Mouse (Mus musculus) lung, postnatal 0 days (tissue): Measurements from ENCODE around the gene Ppp1r32. TPM values are rescaled to one million over a fixed set of nuclear protein-coding genes. Genes with fewer than 3 reads are reported as not detected.
A peak's percentile ranks its signal among the peaks of the same experiment; 100 is the strongest.

Experiments used
- ATAC-seq: fragments of 200-750 bp; cut with Nextera tagmentation; 2 replicates; pipeline ENCODE4 v1.8.0; 2017; ENCODE audit warnings: moderate library complexity
- DNase-seq: peaks from one replicate; pipeline ENCODE4 v3.0.0-alpha.2; 2016; ENCODE audit warnings: low spot score
- H3K27ac ChIP-seq: fragments of 300-500 bp; sonication (generic); 2 replicates; pipeline ENCODE4 v1.5.1; 2014; ENCODE audit warnings: antibody characterized with exemption, mild to moderate bottlenecking, low read length, mixed read lengths
- H3K27me3 ChIP-seq: fragments of 300-500 bp; sonication (generic); replicated peaks from 2 replicates; pipeline ENCODE4 v1.6.1; 2014; ENCODE audit warnings: low read length, mixed read lengths; ENCODE audit not compliant: insufficient read depth
- H3K36me3 ChIP-seq: fragments of 300-500 bp; sonication (generic); 2 replicates; pipeline ENCODE4 v1.6.1; 2014; ENCODE audit warnings: low read length, mixed read lengths; ENCODE audit not compliant: insufficient read depth
- H3K4me1 ChIP-seq: fragments of 300-500 bp; sonication (generic); 2 replicates; pipeline ENCODE4 v1.6.1; 2014; ENCODE audit warnings: antibody characterized with exemption, low read depth, low read length, mixed read lengths; ENCODE audit not compliant: insufficient read depth
- H3K4me2 ChIP-seq: fragments of 300-500 bp; sonication (generic); replicated peaks from 2 replicates; pipeline ENCODE4 v1.6.1; 2014; ENCODE audit warnings: low read depth, mild to moderate bottlenecking, low read length, moderate library complexity, mixed read lengths
- H3K4me3 ChIP-seq: fragments of 300-500 bp; sonication (generic); 2 replicates; pipeline ENCODE4 v1.5.1; 2014; ENCODE audit warnings: low read depth, low read length
- H3K9ac ChIP-seq: fragments of 300-500 bp; sonication (generic); replicated peaks from 2 replicates; pipeline ENCODE4 v1.6.1; 2014; ENCODE audit warnings: low read depth, mild to moderate bottlenecking
- H3K9me3 ChIP-seq: fragments of 300-500 bp; sonication (generic); 2 replicates; pipeline ENCODE4 v1.6.1; 2016; ENCODE audit warnings: low read length, mixed read lengths
- CTCF ChIP-seq: IDR thresholded peaks from 2 replicates; pipeline ENCODE4 v1.5.1; 2016; ENCODE audit warnings: antibody characterized with exemption, mild to moderate bottlenecking
- EP300 ChIP-seq: IDR thresholded peaks from 2 replicates; pipeline ENCODE4 v1.6.1; 2016; ENCODE audit warnings: antibody characterized with exemption, mild to moderate bottlenecking, control low read depth
- WGBS: fragments of 180-500 bp; shearing (Covaris S2); extraction: QIAGEN DNeasy Blood & Tissue Kit; methylation state at CpG from one replicate; pipeline ENCODE4 v1.1.7; 2014; 5-methylcytosine and 5-hydroxymethylcytosine counted together
- polyA plus RNA-seq: library from polyadenylated mRNA; unstranded; fragments of >200 nt; fragmentation: Nextera tagmentation; extraction: Ambion mirVana; gene quantifications from 2 replicates; pipeline ENCODE4 v1.2.1, GENCODE M21; 2015

Gene Ppp1r32
- polyA plus RNA-seq, 1 experiment from 2014 or later, result 2.6 TPM

DNA sequence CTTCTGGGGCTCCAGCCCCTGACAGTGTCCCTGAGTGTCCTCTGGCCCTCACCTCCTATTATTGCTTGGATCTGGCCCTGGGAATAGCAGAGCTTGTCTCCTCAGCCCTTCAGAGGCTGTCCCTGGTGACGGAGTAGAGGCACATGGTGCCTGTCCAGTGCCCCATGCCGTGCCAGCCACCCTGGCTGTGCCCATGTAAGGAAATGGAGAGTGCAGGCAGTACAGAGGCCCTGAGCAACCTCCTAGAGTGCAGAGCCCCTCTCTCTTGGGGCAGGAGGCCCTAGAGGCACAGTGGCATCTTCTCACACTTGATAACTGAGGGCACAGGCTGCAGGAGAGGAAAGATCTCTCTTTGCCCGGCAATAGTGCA is 27.3 kb downstream of the Ppp1r32 start:
- peaks cover 6% of the 10 kb centered on the region for H3K4me1 ChIP-seq
- no peak overlapping the region for H3K4me2 ChIP-seq
- H3K36me3 ChIP-seq, result no peaks in the 10 kb centered on the region
- no peak overlapping the region for H3K4me3 ChIP-seq
- WGBS, result 74% methylated on average over 3 of the region's 3 CpGs
- no peaks in the 10 kb centered on the region for H3K9me3 ChIP-seq
- peaks cover 24% of the 10 kb centered on the region for H3K27me3 ChIP-seq
- no peak for ATAC-seq
- DNase-seq, result no peak
- TF ChIP-seq EP300 (no peak), CTCF (no peak)
- H3K9ac ChIP-seq, result no peak overlapping the region
- H3K27ac ChIP-seq, result no peak overlapping the region

DNA sequence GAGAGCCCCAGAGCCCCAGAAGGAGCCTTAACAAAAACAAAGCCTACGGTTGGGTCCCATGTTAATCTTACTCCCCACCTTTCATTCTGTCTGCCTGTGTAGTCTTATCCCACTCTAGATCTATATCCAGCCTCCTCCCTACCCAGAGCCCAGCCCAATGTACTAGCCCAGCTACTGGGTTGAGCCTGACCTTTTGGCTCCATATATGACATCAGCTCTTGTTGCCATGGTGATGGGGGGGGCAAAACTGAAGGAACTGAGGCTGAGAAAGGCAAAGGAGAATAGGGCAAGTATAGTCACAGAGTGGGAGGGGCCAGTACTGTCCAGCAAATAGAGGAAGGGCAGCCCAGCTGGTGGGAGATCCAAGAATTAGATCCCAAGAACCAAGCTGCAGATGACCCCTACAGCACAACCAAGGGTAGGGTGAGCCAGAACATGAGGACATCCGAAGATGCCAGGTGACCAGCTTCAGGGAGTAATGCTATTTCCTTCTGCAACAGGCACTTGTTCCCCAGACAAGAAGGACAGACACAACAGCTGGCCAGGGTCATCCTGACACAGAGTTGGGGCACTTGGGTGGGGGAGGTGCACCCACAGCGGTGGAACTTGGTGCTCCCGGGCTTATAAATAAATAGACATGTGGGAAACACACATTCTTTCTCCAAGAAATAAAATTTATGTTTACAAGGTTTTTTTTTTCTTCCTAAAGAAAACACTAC is 27.9 kb downstream of the Ppp1r32 start:
- Histone ChIP-seq H3K27ac (no peak overlapping the region), H3K4me3 (no peak overlapping the region), H3K27me3 (peaks cover 23% of the 10 kb centered on the region), H3K4me2 (no peak overlapping the region), H3K9me3 (no peaks in the 10 kb centered on the region), H3K9ac (no peak overlapping the region), H3K4me1 (peaks cover 6% of the 10 kb centered on the region), H3K36me3 (no peaks in the 10 kb centered on the region)
- WGBS, result 44% methylated on average over 4 of the region's 4 CpGs
- ATAC-seq, result no peak
- DNase-seq, result no peak
- TF ChIP-seq CTCF (no peak), EP300 (no peak)

- ATAC-seq (peak; percentile 77), DNase-seq (peak; percentile 89)
- Histone ChIP-seq H3K4me3 (no peak overlapping the region), H3K9me3 (no peaks in the 10 kb centered on the region), H3K9ac (no peak overlapping the region), H3K4me1 (no peaks in the 10 kb centered on the region), H3K27me3 (no peaks in the 10 kb centered on the region), H3K4me2 (no peak overlapping the region), H3K27ac (no peak overlapping the region), H3K36me3 (no peaks in the 10 kb centered on the region; the same call in 1 of the 2 replicates)
- WGBS, result 0% methylated on average over 3 of the region's 3 CpGs
- TF ChIP-seq CTCF (peak; percentile 98), EP300 (no peak)
These were observed 33.0 kb downstream of the Ppp1r32 start for GRCm38 (mm10) chr19:10449708-10450107.

DNA sequence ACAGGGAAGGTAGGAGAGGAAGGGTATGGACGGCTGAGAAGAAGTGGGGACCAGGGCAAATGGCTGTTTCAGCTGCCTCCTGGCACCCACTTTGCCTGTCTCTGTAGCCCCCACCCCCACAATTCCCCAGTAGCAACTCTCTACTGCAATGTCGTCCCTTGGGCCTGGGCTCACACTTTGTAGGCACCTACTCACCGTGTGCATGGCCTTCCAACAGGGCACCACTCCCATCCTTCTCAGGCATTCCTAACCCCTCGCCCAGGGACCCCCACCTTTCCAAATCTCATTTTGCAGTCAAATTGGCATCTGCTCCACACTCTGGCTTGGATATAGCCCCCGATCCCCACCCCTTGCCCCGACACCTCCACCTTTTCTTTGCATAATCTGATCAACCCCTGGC is 33.5 kb downstream of the Ppp1r32 start:
- H3K4me3 ChIP-seq, result no peak overlapping the region
- H3K36me3 ChIP-seq, result no peaks in the 10 kb centered on the region; the same call in 1 of the 2 replicates
- ATAC-seq, result peak; percentile 10

DNA sequence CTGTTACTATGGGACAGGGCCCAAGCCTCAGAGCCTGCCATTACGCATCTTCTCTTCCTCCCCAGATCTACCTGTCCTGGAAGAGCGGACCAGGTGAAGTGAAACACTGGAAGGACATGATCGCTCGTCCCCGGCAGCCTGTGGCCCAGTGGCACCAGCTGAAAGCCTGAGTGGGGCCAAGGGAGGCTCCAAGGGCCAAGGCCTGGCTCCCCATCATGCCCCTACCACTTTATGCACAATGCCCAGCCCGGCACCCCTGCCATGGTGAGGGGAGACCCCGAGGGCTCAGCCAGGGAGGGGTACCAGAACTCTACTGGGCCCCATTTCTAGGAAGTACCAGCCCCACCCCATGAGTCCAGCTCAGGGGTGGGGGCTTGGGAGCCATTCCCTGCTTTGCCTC is 34.5 kb downstream of the Ppp1r32 start:
- WGBS, result 85% methylated on average over 7 of the region's 7 CpGs
- Histone ChIP-seq H3K4me1 (no peaks in the 10 kb centered on the region), H3K4me2 (no peak overlapping the region), H3K9me3 (no peaks in the 10 kb centered on the region), H3K9ac (no peak overlapping the region), H3K27me3 (no peaks in the 10 kb centered on the region), H3K27ac (no peak overlapping the region), H3K36me3 (no peaks in the 10 kb centered on the region; the same call in 1 of the 2 replicates), H3K4me3 (no peak overlapping the region)
- ATAC-seq (no peak), DNase-seq (no peak)
- TF ChIP-seq CTCF (no peak), EP300 (no peak)

More for the DNA sequence above, 33.5 kb downstream of the Ppp1r32 start:
- TF ChIP-seq CTCF, result no peak
- no peak for TF ChIP-seq EP300
- WGBS, result 42% methylated on average over 6 of the region's 6 CpGs
- Histone ChIP-seq H3K4me2 (no peak overlapping the region), H3K27me3 (no peaks in the 10 kb centered on the region), H3K27ac (no peak overlapping the region), H3K9ac (no peak overlapping the region), H3K9me3 (no peaks in the 10 kb centered on the region), H3K4me1 (no peaks in the 10 kb centered on the region)
- DNase-seq, result no peak

DNA sequence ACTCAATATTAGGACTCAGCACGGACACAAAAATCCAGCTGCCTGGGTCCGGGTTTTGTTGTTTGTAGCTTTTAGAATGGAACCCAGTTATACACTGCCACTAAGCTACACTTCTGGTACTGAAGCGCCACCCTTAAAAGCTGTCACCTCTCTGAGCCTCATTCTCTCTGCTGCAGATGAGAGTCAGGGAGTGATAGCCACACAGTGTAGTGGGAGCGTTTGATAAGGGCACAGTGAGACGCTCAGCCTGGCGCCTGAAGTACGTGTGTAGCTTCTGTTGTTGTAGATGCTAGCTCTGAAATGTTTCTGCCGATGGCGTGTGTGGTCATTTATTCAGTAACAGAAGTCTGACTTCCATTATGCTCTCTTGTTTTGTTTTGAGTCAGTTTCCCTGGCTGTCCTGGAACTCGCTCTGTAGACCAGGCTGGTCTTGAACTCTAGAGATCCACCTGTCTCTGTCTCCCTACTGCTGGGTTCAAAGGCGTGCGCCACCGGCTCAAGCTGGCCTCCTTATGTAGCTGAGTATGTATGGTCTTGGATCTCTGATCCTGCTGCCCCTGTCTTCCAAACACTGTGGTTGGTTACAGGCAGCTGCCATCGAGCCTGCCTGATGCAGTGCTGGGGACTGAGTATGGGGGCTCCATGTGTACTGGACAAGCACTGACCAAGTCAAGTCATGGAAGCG is 37.9 kb downstream of the Ppp1r32 start:
- H3K9ac ChIP-seq, result no peak overlapping the region
- no peak overlapping the region for H3K4me3 ChIP-seq
- H3K27me3 ChIP-seq, result no peaks in the 10 kb centered on the region
- H3K36me3 ChIP-seq, result no peaks in the 10 kb centered on the region; the same call in 1 of the 2 replicates
- 87% methylated on average over 15 of the region's 15 CpGs for WGBS
- no peaks in the 10 kb centered on the region for H3K4me1 ChIP-seq
- no peak overlapping the region for H3K4me2 ChIP-seq
- no peak for DNase-seq
- no peak overlapping the region for H3K27ac ChIP-seq
- ATAC-seq, result no peak
- TF ChIP-seq CTCF (no peak), EP300 (no peak)
- H3K9me3 ChIP-seq, result no peaks in the 10 kb centered on the region
